Mouse (Mus musculus) large intestine, adult 2 months (tissue): ENCODE results near the gene Cnga2. TPM values are rescaled to one million over a fixed set of nuclear protein-coding genes. Genes with fewer than 3 reads are reported as not detected.
"Not testable (repeated sequence)": the region's sequence is repeated elsewhere in the genome, so short reads cannot be mapped to it uniquely, and the experiment has no call there.

Experiments used
- DNase-seq: peaks from one replicate; pipeline ENCODE4 v3.0.0-alpha.2; 2012; ENCODE audit warnings: low read depth, low spot score
- WGBS: fragments of 180-500 bp; shearing (Covaris S2); methylation state at CpG from one replicate; pipeline ENCODE4 v1.1.7; 2018; 5-methylcytosine and 5-hydroxymethylcytosine counted together
- polyA plus RNA-seq: library from polyadenylated mRNA; depleted of rRNA; stranded (reverse); fragments of >200 nt; gene quantifications from 2 replicates; pipeline ENCODE4 v1.2.3, GENCODE M21; 2012; rRNA removed

The Cnga2 gene
- polyA plus RNA-seq, result not detected in 2 replicates

DNA sequence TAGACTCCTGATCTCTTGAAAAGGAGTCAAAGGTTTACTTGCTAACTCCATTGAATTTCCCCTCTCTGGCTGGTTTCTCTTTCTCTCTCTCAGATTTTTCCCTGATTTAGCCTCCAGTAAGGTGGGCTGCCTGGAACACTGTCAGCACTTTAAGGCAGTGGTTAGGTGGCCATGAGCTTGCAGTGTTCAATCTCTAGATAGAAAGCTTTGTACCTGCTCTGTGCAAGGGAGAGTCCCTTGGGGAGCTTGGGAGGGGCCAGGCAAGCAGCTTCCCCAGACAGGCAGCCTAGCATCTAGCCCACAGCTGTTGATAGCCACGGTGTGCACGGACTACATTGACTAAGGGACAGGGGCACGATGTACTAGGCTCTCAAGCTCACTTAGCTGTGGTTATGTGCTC, at the start of gene Cnga2:
Gene Cnga2, plus strand, starts transcription at position 301 of the 400 bp plus-strand sequence.
- WGBS, result 70% methylated on average over 3 of the region's 3 CpGs
- DNase-seq, result no peak

DNA sequence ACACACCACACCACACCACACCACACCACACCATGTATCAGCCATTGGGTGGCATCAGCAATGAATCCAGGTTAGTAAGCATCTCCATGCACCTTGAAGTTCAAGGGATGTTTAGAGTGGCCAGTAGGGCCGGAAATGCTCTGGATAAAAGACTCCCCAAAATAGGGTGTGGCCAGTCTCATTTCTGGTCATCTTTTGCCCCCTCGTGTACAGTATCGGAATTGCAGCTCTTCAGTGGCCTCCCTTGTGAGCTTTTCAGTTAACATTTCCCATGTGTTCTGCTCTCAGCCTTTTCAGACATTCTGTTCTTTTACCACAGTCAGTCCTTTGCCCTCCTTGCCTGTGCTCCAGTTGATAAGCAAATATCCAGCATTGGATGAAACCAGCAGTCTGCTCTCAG, 45.0 kb upstream of the Cnga2 start:
- DNase-seq, result peak; percentile 0
- 15% methylated on average over 3 of the region's 3 CpGs for WGBS

DNA sequence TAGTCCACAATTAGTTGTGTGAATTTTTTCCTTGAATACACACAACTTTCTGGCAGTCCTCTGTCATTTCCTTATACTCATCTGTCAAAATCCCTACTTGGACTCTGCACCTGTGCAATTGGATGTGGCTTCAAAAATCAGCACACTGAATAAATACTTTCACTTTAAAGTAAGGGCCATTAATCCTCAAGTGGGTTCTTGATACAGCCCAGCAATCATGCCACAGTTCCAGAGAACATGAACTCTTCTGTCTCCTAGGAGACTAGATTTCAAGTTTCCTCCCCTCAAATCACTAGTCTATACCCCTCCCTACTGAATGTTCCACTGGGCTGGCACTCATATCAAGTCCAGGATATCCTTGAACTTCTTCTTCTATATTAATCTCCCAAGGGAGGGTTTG, 33.3 kb upstream of the Cnga2 start:
- no peak for DNase-seq

DNA sequence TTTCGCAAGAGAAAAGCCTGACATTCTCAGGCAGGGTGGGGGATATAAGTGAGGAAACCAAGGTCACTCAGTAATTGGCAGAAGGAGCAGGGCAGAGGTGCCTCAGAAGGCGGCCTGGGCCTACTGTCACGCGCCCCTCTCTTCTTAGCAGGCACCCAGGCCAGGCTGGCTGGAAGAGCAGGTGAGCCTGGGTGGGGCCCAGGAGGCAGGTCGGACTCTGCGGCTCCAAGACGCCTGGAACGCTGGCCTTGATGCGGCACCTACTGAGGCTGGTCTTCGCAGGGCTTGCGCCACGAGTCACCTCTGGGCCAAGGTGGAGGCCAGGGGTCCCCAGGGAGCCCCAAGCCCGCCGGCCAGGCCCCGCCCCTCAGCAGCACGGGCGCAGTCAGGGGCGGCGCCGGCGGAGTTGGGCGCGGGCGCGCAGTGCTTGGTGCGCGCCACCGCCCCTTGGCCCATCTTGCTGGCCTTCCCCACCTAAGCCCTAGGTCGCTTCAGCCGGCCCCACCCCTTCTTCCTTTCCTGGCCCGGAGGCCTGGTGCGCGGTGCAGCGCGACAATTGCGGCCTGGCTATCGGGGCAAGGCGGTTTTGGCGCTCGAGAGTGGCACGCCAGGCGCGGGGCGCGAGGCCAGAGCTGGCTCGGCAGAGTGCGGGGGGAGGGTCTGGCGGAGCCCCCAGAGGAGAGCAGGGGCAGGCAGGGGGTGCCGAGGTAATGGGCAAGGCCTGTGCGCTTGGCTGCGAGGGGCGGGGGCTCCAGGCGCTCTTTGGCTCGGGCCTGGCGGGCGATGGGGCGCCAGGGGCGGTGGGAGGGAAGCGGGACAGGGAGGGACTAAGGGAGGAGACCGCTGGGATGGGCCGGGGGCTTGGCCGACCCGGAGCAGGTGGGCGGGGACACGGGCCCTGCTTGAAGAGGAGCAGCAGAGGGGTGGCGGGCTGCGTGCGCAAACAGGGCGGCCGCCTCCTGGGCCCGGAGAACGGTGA, 29.3 kb upstream of the Cnga2 start, which contains the start of gene Prrg3:
Gene Prrg3, plus strand, starts transcription at position 552 of the 979 bp plus-strand sequence.
- DNase-seq, result no peak
- 14% methylated on average over 71 of the region's 72 CpGs for WGBS

DNA sequence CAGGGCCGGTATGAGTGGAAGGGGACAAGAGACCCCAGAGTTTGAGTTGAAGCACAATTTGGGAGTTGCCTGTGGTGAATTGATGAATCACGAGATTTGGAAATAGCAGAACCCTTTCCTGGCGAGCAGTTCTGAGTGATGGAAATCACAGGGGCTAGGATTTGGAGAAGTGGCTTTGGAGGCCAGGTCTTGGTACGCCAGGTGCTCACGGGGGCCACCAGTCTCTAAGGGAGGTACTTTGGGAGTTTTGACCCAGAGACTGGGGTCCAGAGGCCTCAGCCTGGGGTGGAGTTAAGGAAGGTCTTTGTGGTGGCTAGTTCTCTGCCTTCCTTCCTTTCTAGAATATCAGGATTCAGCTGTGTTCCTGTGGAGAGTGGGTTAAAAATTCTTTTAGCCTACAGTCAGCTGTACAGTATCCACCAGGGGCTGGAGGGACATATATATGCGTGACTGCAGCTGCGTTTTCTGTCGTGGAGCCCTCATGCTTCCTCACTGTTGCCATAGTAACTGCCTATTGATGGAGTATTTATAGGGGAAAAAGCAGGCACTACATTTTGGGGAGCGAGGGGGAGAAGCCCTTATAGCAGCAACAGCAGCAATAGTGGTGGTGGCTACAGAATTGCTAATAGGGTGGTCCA, 28.3 kb upstream of the Cnga2 start:
- 44% methylated on average over 9 of the region's 9 CpGs for WGBS
- DNase-seq, result no peak

DNA sequence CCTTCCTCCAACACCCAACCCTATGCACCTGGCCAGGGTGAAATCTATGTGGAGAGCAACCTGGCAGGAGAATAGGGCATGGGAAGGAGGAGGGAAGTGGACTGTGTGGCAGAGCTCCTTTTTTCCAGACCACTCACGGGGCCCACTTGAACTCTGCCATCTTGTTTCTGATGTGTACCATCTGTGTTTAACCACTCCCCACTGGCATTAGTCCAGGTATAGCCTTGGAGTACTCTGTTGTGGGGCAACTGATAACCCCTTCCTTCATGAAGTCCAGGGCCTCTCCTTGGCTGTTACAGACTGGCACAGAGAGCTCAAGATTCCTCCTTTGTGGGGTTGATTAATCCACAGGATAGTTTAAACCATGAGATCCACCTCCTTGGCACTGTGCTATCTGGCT, 23.4 kb upstream of the Cnga2 start:
- WGBS, result 60% methylated on average over 1 of the region's 1 CpGs
- no peak for DNase-seq

DNA sequence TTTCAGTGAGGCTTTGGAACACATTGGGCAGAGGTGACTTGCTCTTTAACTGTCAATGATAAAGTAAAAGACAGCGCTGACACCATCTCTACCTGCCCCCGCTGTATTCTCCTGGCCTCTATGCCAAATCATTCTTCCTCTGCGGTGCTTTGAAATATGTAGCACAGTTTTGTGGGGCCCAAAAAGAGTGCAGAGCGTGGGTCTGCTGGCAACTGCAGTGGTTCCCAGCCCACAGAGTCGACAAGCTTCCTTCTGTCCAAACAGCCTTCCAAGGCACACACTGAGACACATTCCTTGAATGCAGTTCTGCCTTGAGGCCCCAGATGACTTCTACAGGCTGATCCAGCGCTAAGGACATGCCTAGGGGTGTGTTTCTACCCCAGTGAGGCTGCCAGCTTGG, 22.8 kb upstream of the Cnga2 start:
- DNase-seq, result no peak
- 69% methylated on average over 6 of the region's 6 CpGs for WGBS

DNA sequence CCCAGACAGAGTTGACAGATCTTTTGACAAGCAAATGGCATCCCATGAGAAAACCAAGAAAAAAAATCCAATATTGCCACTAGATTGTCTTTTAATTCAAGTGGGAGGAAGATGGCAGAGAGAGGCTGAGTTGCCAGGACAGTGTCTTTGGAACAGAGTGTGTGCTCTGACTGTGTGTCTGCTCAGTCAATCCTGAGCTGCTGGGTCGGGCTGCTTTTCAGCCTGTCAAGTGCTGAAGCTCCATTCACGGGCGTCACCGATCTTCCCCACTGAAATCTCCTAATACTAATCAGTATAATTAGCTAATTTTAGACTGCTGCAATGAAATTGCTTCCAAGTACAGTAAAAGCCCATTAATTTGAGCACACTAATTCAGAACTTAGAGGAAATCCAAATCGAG, 20.3 kb upstream of the Cnga2 start:
- 85% methylated on average over 5 of the region's 5 CpGs for WGBS
- no peak for DNase-seq

DNA sequence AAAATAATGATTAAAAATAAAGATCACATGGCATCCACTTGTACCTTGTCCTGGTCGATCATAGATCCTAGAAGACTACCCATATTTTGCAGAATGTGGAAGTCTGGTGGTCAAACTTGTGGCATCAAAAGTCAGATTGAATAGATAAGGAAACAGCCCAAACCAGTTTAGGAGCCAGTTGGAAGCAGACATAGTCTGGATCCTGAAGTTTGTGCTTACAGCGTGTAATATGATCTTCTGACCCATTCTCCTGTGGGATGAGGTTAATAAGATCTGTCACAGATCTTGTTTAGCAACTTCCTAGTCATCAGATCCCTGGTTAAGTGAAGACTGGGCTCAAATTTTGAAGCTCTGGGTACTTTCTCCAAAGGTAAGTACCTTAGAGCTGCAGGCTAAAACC, 19.0 kb upstream of the Cnga2 start, which contains the start of gene Fate1:
Gene Fate1, plus strand, starts transcription at position 301 of the 400 bp plus-strand sequence.
- DNase-seq, result no peak
- 45% methylated on average over 2 of the region's 2 CpGs for WGBS

DNA sequence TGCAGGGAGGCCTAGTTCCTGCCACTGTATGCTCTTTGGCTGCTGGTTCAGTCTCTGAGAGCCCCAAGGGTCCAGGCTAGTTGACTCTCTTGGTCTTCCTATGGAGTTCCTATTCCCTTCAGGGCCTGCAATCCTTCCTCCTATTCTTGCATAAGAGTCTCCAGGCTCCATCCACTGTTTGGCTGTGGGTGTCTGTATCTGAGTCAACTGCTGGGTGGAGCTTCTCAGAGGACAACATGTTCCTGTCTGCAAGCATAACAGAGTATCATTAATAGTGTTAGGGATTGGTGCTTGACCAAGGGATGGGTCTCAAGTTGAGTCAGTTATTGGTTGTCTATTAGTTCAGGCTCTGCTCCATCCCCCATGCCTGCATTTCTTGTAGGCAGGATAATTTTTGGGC, 14.0 kb upstream of the Cnga2 start:
- not testable (repeated sequence) for DNase-seq

DNA sequence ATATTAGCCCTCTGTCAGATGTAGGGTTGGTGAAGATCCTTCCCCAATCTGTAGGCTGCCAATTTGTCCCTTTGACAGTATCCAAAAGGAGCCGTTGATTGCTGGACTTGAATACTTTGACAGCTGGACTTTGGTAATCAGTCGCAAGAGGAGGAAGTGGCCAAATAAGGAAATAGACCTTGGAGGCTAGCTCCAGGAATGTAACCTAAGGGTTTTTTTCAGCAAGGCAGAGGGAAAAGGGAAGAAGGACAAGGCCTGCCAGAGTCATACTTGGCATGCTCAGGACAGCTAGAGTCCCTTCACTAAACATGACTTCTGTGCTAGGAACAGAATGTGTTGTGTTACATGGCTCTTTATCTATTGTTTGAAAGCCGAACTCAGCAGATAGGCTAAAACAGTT, 11.2 kb upstream of the Cnga2 start:
- 50% methylated on average over 3 of the region's 3 CpGs for WGBS
- no peak for DNase-seq

DNA sequence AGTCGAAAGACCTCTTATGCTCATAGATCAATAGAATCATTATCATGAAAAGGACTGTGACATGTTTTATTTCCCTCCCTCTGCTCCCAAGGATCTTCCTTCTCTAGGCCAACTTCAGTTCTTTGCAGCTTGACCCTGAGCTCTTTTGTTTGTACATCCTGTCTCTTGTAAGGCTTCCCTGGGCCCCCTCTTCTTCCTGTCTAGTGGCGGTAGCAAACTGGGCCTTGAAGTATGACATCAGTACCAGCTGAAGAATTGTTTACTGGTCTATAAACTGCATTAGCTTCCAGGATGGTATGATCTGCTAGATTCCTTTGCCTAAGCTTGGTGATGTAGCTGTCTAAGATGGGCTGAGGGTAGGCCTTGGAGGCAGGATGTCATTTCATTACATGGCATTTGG, 10.3 kb upstream of the Cnga2 start:
- 72% methylated on average over 2 of the region's 2 CpGs for WGBS
- DNase-seq, result no peak

DNA sequence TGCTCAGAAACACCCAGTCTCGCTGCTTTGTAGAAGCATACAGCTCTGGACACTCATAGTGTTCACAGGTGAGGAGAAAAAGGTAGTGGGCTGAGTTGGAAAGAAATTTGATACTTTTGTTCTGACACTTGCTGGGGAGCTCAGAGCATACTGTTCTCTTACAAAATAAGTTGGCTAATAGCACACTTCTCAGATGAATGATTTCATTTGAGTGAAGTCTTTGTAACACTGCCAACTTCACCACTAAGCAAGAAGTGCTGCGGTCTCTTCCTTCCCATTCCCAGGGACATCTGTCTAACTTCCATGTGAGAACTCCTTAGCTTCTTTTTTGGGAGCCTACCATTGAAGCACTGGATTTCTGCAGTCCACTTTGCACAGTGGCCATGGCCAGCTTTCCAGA, 8.4 kb upstream of the Cnga2 start:
- 74% methylated on average over 2 of the region's 2 CpGs for WGBS
- no peak for DNase-seq

DNA sequence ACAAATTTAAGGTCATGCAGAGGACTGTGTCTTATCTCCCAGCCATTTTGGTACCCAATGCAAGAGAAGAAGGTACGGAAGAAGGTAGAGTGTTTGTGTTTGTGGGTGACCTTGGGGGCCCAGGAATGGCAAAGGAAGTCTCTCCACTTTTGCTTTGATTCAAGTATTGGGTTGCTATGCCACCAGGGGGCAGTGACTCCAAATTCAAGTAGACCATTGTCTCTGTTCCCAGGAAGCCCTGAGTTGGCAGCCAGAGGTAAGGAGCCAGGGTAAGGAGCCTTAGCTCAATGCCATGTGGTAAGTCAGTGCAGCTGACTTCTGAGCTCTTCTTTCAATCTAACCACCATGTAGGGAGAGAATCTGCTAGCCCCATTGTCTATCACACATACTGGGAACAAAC, 7.9 kb upstream of the Cnga2 start:
- 74% methylated on average over 1 of the region's 1 CpGs for WGBS
- DNase-seq, result no peak

DNA sequence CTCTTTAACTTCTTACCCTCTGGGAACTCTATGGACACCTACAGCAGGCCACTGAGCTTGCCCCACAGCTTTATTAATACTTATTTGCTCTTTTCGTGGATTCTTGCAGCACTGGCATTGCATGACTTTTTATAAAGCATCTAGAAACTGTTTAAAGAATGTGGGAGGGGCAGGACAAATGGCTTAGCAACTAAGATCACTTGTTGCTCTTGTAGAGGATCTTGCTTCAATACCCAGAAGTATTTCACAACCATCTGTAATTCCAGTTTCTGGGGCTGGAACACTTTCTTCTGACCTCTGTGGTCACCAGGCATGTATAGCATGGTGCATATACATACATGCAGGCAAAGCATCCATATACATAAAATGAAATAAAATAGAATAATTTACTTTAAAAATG, 4.3 kb downstream of the Cnga2 start:
- WGBS, result 38% methylated on average over 1 of the region's 1 CpGs
- DNase-seq, result no peak

DNA sequence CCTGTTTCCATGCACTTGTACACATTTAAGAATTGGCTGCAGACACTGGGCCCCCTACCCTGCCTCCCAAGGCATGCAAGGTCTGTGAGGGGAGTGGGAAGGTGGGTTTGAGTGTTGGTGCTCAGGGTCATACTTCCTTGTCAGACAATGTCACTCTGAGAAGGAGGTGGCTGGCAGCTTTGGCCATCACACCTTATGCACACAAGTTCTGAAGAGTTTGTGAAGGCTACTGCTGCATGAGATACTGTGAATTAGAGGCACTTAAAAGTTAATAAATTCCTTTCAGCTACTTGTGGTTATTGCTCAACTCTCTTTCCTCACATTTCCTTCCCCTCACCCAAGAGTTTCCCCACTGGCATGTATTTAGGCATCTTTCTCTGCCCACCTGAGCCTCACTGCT, 18.3 kb downstream of the Cnga2 start:
- DNase-seq, result no peak

DNA sequence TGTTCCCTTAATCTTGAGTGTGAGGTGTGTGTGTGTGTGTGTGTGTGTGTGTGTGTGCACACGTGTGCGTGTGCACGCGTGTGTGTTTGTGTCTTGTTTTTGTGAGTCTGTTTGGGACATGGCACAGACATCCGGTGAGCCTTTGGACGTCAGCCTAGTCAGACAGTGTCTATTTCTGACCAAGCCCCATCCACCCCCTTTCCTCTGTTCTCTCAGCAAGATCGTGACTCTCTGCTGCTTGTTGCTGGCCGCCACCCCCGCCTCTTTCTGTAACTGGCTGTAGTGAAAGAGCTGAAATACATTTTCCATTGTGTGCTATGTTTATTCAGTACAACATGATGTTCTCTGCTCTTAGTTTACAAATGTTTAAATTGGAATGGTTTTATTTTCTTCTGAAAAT, 20.6 kb downstream of the Cnga2 start:
- 47% methylated on average over 9 of the region's 9 CpGs for WGBS
- DNase-seq, result no peak

DNA sequence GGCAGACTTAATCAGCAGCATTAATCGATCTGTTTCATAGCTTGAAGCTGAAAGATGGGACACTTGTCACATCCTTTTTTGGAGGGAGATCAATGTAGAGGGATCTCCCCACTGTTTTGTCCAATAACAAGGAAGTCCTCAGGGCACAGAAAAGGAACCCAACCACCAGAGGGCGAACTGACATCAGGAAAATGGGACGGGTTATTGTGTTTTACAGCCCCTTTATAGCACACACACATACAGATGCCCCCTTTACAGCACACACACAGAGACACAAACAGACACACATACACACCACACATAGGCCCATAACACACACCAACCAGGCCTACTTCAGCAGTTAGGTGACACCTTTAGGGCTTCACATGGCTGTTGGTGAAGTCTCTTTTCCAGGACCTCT, 21.2 kb downstream of the Cnga2 start:
- 29% methylated on average over 3 of the region's 3 CpGs for WGBS
- DNase-seq, result no peak

DNA sequence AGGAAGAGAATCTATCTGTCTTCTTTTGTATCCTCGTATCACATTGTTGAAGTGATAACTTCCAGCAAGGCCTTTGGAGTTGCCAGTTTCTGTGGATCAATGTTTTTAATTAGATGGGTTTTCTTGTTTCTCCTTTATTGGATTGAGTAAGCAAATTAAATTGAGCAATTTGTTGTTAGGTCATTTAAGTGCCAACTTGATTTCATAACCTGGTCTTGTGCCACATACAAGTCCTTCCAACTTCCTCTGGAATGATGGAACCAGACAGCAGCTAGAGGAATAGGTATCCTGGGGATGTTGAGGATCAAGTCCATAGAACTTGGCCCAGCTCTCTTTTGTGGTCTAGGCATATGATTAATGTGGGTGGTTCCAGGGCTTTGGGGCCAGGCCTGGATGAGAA, 30.6 kb downstream of the Cnga2 start:
- no peak for DNase-seq
- WGBS, result 91% methylated on average over 1 of the region's 1 CpGs

DNA sequence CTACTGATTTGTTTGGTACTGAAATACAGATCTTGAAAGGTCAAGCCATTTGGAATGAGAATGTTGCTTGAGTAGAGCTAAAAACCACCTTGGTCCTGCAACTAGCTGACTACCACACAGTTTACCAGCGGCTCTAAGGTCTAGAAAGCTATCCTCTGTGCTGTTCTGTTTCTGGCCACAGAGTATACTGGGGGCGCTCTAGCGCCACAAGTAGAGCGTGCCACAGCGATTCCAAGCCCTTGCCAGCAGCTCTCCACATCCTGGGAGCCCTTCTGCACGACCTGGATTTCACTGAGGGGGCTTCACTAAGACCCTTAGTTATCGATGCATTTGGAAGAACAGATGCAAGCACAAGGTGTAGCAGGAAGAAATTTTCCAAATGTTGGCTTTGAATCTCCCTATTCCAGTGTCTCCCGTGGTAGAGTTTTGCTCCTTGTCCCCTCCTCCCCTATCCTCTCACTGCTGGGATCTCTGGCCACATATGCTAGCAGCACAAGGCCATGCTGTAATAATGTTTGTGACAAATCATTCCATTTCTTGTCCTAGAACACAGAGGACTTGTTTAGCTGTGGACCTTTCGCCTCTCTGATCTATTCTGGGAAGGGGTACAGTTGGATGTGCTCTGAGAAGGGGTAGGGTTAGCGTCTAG, 31.2 kb downstream of the Cnga2 start:
- WGBS, result 38% methylated on average over 10 of the region's 10 CpGs
- no peak for DNase-seq

DNA sequence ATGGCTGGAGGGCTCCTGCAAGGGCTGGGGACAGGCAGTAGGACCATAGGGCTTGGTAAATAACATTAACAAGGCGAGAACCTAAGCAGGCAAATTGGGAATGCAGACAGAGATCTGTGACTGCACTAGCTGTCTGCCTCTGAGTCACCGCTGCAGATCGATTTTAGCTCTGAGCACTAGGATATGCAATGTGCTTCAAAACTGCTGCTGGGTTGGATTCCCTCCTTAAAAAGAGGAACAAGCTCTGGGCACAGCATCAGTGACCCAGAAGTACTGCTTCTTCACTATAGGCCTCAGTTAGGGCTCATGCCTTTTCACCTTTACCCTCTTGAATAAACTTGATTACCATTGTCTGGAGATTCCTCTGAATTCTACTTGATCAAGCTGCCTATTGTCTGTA, 31.9 kb downstream of the Cnga2 start:
- DNase-seq, result no peak
- 61% methylated on average over 3 of the region's 3 CpGs for WGBS
